Mouse (Mus musculus) C2C12 (cell line): ENCODE measurements around the gene Fev. TPM values are rescaled to one million over a fixed set of nuclear protein-coding genes. Genes with fewer than 3 reads are reported as not detected.

ENCODE experiments used
- H3K27me3 ChIP-seq: one replicate; pipeline ENCODE4 v1.6.1; 2011; ENCODE audit not compliant: control insufficient read depth, insufficient read depth, insufficient read length
- H3K36me3 ChIP-seq: one replicate; pipeline ENCODE4 v1.6.1; 2011; ENCODE audit not compliant: control insufficient read depth, insufficient read depth
- H3K4me3 ChIP-seq: one replicate; pipeline ENCODE4 v1.5.1; 2011; ENCODE audit warnings: mild to moderate bottlenecking, control low read depth; ENCODE audit not compliant: poor library complexity, insufficient read depth, severe bottlenecking
- H3K79me2 ChIP-seq: one replicate; pipeline ENCODE4 v1.6.1; 2011; ENCODE audit not compliant: control insufficient read depth, insufficient read depth
- H3K79me3 ChIP-seq: one replicate; pipeline ENCODE4 v1.6.1; 2011; ENCODE audit warnings: low read depth, control low read depth
- H3ac ChIP-seq: one replicate; pipeline ENCODE3; 2011; ENCODE audit warnings: low read depth; ENCODE audit not compliant: control insufficient read depth, insufficient read length
- CEBPB ChIP-seq: IDR thresholded peaks from one replicate; pipeline ENCODE4 v1.6.1; 2011; ENCODE audit warnings: low read depth, mild to moderate bottlenecking, control low read depth, moderate library complexity
- CTCF ChIP-seq: IDR thresholded peaks from one replicate; pipeline ENCODE4 v1.5.1; 2011; ENCODE audit not compliant: control insufficient read depth, insufficient read depth, insufficient read length
- FOSL1 ChIP-seq: IDR thresholded peaks from one replicate; pipeline ENCODE4 v1.8.0; 2011; ENCODE audit warnings: mild to moderate bottlenecking, low read length; ENCODE audit not compliant: poor library complexity, insufficient read depth, severe bottlenecking
- MAX ChIP-seq: IDR thresholded peaks from one replicate; pipeline ENCODE4 v1.6.1; 2011; ENCODE audit warnings: mild to moderate bottlenecking, control low read depth
- MYOD1 ChIP-seq: IDR thresholded peaks from one replicate; pipeline ENCODE4 v1.6.1; 2011; ENCODE audit warnings: low read depth; ENCODE audit not compliant: control insufficient read depth, insufficient read length
- MYOG ChIP-seq: IDR thresholded peaks from one replicate; pipeline ENCODE4 v1.6.1; 2011; ENCODE audit not compliant: control insufficient read depth, insufficient read length; ENCODE audit errors: extremely low read depth
- USF1 ChIP-seq: IDR thresholded peaks from one replicate; pipeline ENCODE4 v1.6.1; 2011; ENCODE audit warnings: low read depth, mild to moderate bottlenecking, control low read depth, moderate library complexity
- polyA plus RNA-seq: library from polyadenylated mRNA; unstranded; fragments of >200 nt; fragmentation: generic; extraction: Trizol; gene quantifications from one replicate; pipeline ENCODE4 v1.2.1, GENCODE M21; 2012; ENCODE audit warnings: missing spikeins

The Fev gene
- polyA plus RNA-seq, 1 experiment = not detected

GRCm38 (mm10) chr1:74893134-74893855 lies 8.1 kb upstream of the Fev start, which contains the start of gene Cryba2:
Gene Cryba2 (minus strand): TSS chr1:74893143.
- Histone ChIP-seq H3K4me3 (no peak within 1 kb of the TSS), H3K27me3 (peaks cover 52% of the 10 kb centered on the region)
- TF ChIP-seq USF1 (no peak), FOSL1 (no peak), CTCF (peak; percentile 18), MYOD1 (no peak), MYOG (no peak), CEBPB (no peak), MAX (no peak)

GRCm38 (mm10) chr1:74892351-74893133 lies 7.3 kb upstream of the Fev start:
- Histone ChIP-seq H3K36me3 (no peaks in the 10 kb centered on the region), H3ac (no peak overlapping the region), H3K79me2 (no peaks in the 10 kb centered on the region), H3K27me3 (peaks cover 47% of the 10 kb centered on the region), H3K79me3 (no peaks in the 10 kb centered on the region), H3K4me3 (no peak overlapping the region)
- TF ChIP-seq MYOG (no peak), MYOD1 (no peak), MAX (no peak), FOSL1 (no peak), USF1 (no peak), CTCF (no peak), CEBPB (no peak)

More at GRCm38 (mm10) chr1:74893134-74893855, 8.1 kb upstream of the Fev start, which contains the start of gene Cryba2:
- Histone ChIP-seq H3ac (no peak within 1 kb of the TSS), H3K79me2 (no peaks in the 10 kb centered on the region), H3K36me3 (no peaks in the 10 kb centered on the region), H3K79me3 (no peaks in the 10 kb centered on the region)

GRCm38 (mm10) chr1:74891513-74891912 lies 6.3 kb upstream of the Fev start:
- Histone ChIP-seq H3K4me3 (no peak overlapping the region), H3ac (no peak overlapping the region), H3K36me3 (no peaks in the 10 kb centered on the region), H3K27me3 (peaks cover 48% of the 10 kb centered on the region), H3K79me2 (no peaks in the 10 kb centered on the region), H3K79me3 (no peaks in the 10 kb centered on the region)
- TF ChIP-seq MYOD1 (no peak), MYOG (no peak), FOSL1 (no peak), CEBPB (no peak), MAX (no peak), USF1 (no peak), CTCF (no peak)

GRCm38 (mm10) chr1:74884196-74885141 lies 750 bp downstream of the Fev start:
- Histone ChIP-seq H3K36me3 (no peaks in the 10 kb centered on the region), H3K27me3 (peaks cover 71% of the 10 kb centered on the region), H3K4me3 (no peak overlapping the region), H3ac (no peak overlapping the region), H3K79me3 (no peaks in the 10 kb centered on the region), H3K79me2 (no peaks in the 10 kb centered on the region)
- TF ChIP-seq MYOG = no peak
- TF ChIP-seq USF1 = no peak
- TF ChIP-seq CTCF = no peak
- no peak for TF ChIP-seq FOSL1
- TF ChIP-seq MAX = no peak
- TF ChIP-seq MYOD1 = no peak
- no peak for TF ChIP-seq CEBPB

GRCm38 (mm10) chr1:74883441-74883840 lies 1.8 kb downstream of the Fev start:
- H3K27me3 ChIP-seq = peaks cover 76% of the 10 kb centered on the region
- no peaks in the 10 kb centered on the region for H3K79me2 ChIP-seq
- no peak overlapping the region for H3ac ChIP-seq
- TF ChIP-seq MYOG (no peak), MYOD1 (no peak), CTCF (no peak), CEBPB (no peak), FOSL1 (no peak), USF1 (no peak), MAX (no peak)
- no peaks in the 10 kb centered on the region for H3K79me3 ChIP-seq
- no peak overlapping the region for H3K4me3 ChIP-seq
- no peaks in the 10 kb centered on the region for H3K36me3 ChIP-seq
